Mouse (Mus musculus) brain, embryonic 14.5 days (tissue): Measurements from ENCODE around the gene Gm17018.

ENCODE experiments used
- CTCF ChIP-seq: fragments of 200-500 bp; IDR thresholded peaks from 2 replicates; pipeline ENCODE4 v1.5.1; 2012; ENCODE audit warnings: inconsistent platforms, mild to moderate bottlenecking, moderate library complexity, borderline replicate concordance; ENCODE audit not compliant: insufficient read depth, insufficient read length; ENCODE audit errors: extremely low read depth
- POLR2A ChIP-seq: fragments of 200-500 bp; IDR thresholded peaks from 2 replicates; pipeline ENCODE4 v1.6.1; 2012; ENCODE audit warnings: mild to moderate bottlenecking, inconsistent platforms, borderline replicate concordance; ENCODE audit not compliant: poor library complexity, insufficient read depth, insufficient read length, severe bottlenecking; ENCODE audit errors: extremely low read depth

DNA sequence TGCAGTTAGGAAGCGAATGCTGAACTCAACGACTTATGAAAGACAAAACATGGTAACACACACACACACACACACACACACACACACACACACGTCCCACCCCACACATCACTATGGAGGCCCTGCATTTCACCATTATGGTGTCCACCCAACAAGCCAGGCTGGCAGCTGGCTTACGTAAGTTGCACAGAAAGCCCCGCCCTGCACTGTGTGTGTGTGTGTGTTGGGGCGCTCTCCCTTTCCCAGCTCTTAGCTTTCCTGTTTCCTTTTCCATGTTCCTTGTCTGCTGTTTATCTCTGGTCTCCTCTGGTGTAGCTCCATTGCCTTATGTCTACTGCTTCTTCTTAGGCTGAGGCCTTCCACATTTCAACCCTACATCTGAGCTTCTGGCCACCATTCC is 57.8 kb downstream of the Gm17018 start:
- TF ChIP-seq CTCF = no peak
- no peak for TF ChIP-seq POLR2A
